8 mouse cellular contexts compared by ENCODE assay signal in genomic region chr2:26901834-26902400, GRCm38 (mm10). TPM values are rescaled to one million over a fixed set of nuclear protein-coding genes. Genes with fewer than 3 reads are reported as not detected.
A peak's percentile ranks its signal among the peaks of the same experiment; 100 is the strongest.
DNase-seq lines count a peak whose midpoint lies in the region; ATAC-seq and TF ChIP-seq lines count a peak whose summit lies in the region.

No protein-coding gene starts in this region.

- no peak for TF ChIP-seq CTCF in testis, adult 2 months (IDR thresholded peaks at IDR 0.05; ENCODE audit: control insufficient read depth, insufficient read depth, insufficient replicate concordance, low read depth, low read length)

- peak overlapping the region; percentile 75 for H3K9ac ChIP-seq in limb, embryonic 14.5 days (ENCODE audit: low read depth, low read length, severe bottlenecking)
- H3K9ac ChIP-seq in stomach, embryonic 16.5 days (ENCODE audit: low read length), result peak overlapping the region; percentile 92

- peak overlapping the region; percentile 73; the same call in 1 of the 2 replicates for H3K27ac ChIP-seq in testis, adult 2 months (ENCODE audit: control insufficient read depth, insufficient read depth, low read depth, low read length)
- H3K27ac ChIP-seq in limb, embryonic 14.5 days (replicated peaks; ENCODE audit: low read depth, low read length), result no peak overlapping the region
- H3K27ac ChIP-seq in stomach, embryonic 16.5 days (ENCODE audit: low read length), result peak overlapping the region; percentile 77; the same call in 1 of the 2 replicates

- peaks cover 72% of the 10 kb centered on the region for H3K36me3 ChIP-seq in erythroblast, embryonic 14.5 days (ENCODE audit: control insufficient read depth)
- peaks cover 3% of the 10 kb centered on the region for H3K36me3 ChIP-seq in testis, adult 2 months (ENCODE audit: control insufficient read depth, insufficient read depth, low read length)
- H3K36me3 ChIP-seq in limb, embryonic 14.5 days (ENCODE audit: control insufficient read depth, insufficient read depth, low read length), result peaks cover 56% of the 10 kb centered on the region
- peaks cover 31% of the 10 kb centered on the region for H3K36me3 ChIP-seq in stomach, embryonic 16.5 days (ENCODE audit: control insufficient read depth, insufficient read depth, low read length)

- no peaks in the 10 kb centered on the region for H3K9me3 ChIP-seq in erythroblast, embryonic 14.5 days (ENCODE audit: control insufficient read depth, low read length)
- no peaks in the 10 kb centered on the region for H3K9me3 ChIP-seq in limb, embryonic 14.5 days (ENCODE audit: control insufficient read depth, low read length)
- no peaks in the 10 kb centered on the region for H3K9me3 ChIP-seq in stomach, embryonic 16.5 days (replicated peaks; ENCODE audit: control insufficient read depth, low read length)

- no peak for DNase-seq in testis, postnatal 14 days (ENCODE audit: low spot score)
- no peak for DNase-seq in limb, embryonic 14.5 days (ENCODE audit: low spot score)
- DNase-seq in cerebellum, postnatal 36 days, result no peak
- DNase-seq in urinary bladder, postnatal 25 days (ENCODE audit: low spot score), result no peak

- H3K4me3 ChIP-seq in erythroblast, embryonic 14.5 days (replicated peaks), result peak overlapping the region; percentile 92
- H3K4me3 ChIP-seq in testis, adult 2 months (ENCODE audit: control insufficient read depth, low read depth, low read length), result peak overlapping the region; percentile 99
- peak overlapping the region; percentile 76 for H3K4me3 ChIP-seq in limb, embryonic 14.5 days (replicated peaks; ENCODE audit: low read length)
- H3K4me3 ChIP-seq in stomach, embryonic 16.5 days (replicated peaks; ENCODE audit: low read length), result peak overlapping the region; percentile 78

- peak overlapping the region; percentile 69 for H3K4me2 ChIP-seq in limb, embryonic 14.5 days (replicated peaks; ENCODE audit: low read depth, low read length, severe bottlenecking)
- H3K4me2 ChIP-seq in stomach, embryonic 16.5 days (ENCODE audit: low read depth, low read length), result peak overlapping the region; percentile 71

- 4% methylated on average over 7 of the region's 7 CpGs for WGBS in limb, embryonic 14.5 days
- WGBS in stomach, embryonic 16.5 days, result 7% methylated on average over 7 of the region's 7 CpGs

- no peak for TF ChIP-seq POLR2A in testis, adult 2 months (IDR thresholded peaks at IDR 0.05; ENCODE audit: control insufficient read depth, low read depth, low read length)
- no peak for TF ChIP-seq POLR2A in limb, embryonic 14.5 days (IDR thresholded peaks at IDR 0.05; ENCODE audit: borderline replicate concordance, extremely low read depth, insufficient read depth, insufficient read length)

- no peaks in the 10 kb centered on the region for H3K27me3 ChIP-seq in erythroblast, embryonic 14.5 days (ENCODE audit: control insufficient read depth)
- no peaks in the 10 kb centered on the region for H3K27me3 ChIP-seq in testis, adult 2 months (ENCODE audit: control insufficient read depth, insufficient read depth, low read length)
- H3K27me3 ChIP-seq in limb, embryonic 14.5 days (ENCODE audit: control insufficient read depth, insufficient read depth, low read length), result no peaks in the 10 kb centered on the region
- no peaks in the 10 kb centered on the region for H3K27me3 ChIP-seq in stomach, embryonic 16.5 days (ENCODE audit: control insufficient read depth, insufficient read depth, low read length)

- peaks cover 47% of the 10 kb centered on the region for H3K4me1 ChIP-seq in erythroblast, embryonic 14.5 days (ENCODE audit: control insufficient read depth)
- peaks cover 4% of the 10 kb centered on the region for H3K4me1 ChIP-seq in testis, adult 2 months (ENCODE audit: control insufficient read depth, insufficient read depth, low read length)
- H3K4me1 ChIP-seq in limb, embryonic 14.5 days (ENCODE audit: control insufficient read depth, insufficient read depth, low read length), result peaks cover 16% of the 10 kb centered on the region
- peaks cover 24% of the 10 kb centered on the region for H3K4me1 ChIP-seq in stomach, embryonic 16.5 days (ENCODE audit: control insufficient read depth, insufficient read depth, low read length)

- ATAC-seq in erythroblast, adult 5-6 weeks (replicated peaks; ENCODE audit: low FRiP score, poor library complexity, severe bottlenecking), result no peak
- no peak for ATAC-seq in limb, embryonic 14.5 days (ENCODE audit: low FRiP score, low read depth)
- ATAC-seq in stomach, embryonic 16.5 days (ENCODE audit: insufficient read depth, low FRiP score), result no peak

RNA-seq across cellular contexts. Expression of gene Surf6, which starts 0.8 kb away (rescaled TPM):
- polyA plus RNA-seq in erythroblast, embryonic 14.5 days (2012), result 0.85 and 0.93 TPM in 2 replicates
- 2.1 and 6.1 TPM in 2 replicates for total RNA-seq in erythroblast, adult 5-6 weeks (2015; ENCODE audit: low replicate concordance)
- total RNA-seq in erythroblast, adult 5-6 weeks (2017; ENCODE audit: low replicate concordance), result 7.4 and 7.6 TPM in 2 replicates
- 4.5 and 5.8 TPM in 2 replicates for polyA plus RNA-seq in testis, adult 2 months (2012; rRNA removed)
- polyA plus RNA-seq in limb, embryonic 14.5 days (2012; rRNA removed), result 19.2 and 23.6 TPM in 2 replicates
- 14.1 and 15.3 TPM in 2 replicates for polyA plus RNA-seq in limb, embryonic 14.5 days (2014; fragmentation: Nextera tagmentation; extraction: Ambion mirVana)
- polyA plus RNA-seq in stomach, embryonic 16.5 days (2015; fragmentation: Nextera tagmentation; extraction: Ambion mirVana), result 24.6 and 25.1 TPM in 2 replicates

RNA-seq across cellular contexts. Expression of gene Med22, which starts 8.6 kb away (rescaled TPM):
- 2.0 and 2.6 TPM in 2 replicates for polyA plus RNA-seq in erythroblast, embryonic 14.5 days (2012)
- 1.3 and 4.4 TPM in 2 replicates for total RNA-seq in erythroblast, adult 5-6 weeks (2015; ENCODE audit: low replicate concordance)
- total RNA-seq in erythroblast, adult 5-6 weeks (2017; ENCODE audit: low replicate concordance), result 6.0 and 10.6 TPM in 2 replicates
- 30.3 and 34.4 TPM in 2 replicates for polyA plus RNA-seq in testis, adult 2 months (2012; rRNA removed)
- 49.0 and 61.2 TPM in 2 replicates for polyA plus RNA-seq in limb, embryonic 14.5 days (2012; rRNA removed)
- 32.7 and 36.2 TPM in 2 replicates for polyA plus RNA-seq in limb, embryonic 14.5 days (2014; fragmentation: Nextera tagmentation; extraction: Ambion mirVana)
- 43.0 and 46.6 TPM in 2 replicates for polyA plus RNA-seq in stomach, embryonic 16.5 days (2015; fragmentation: Nextera tagmentation; extraction: Ambion mirVana)

RNA-seq across cellular contexts. Expression of gene Rpl7a, which starts 8.6 kb away (rescaled TPM):
- 616 and 622 TPM in 2 replicates for polyA plus RNA-seq in erythroblast, embryonic 14.5 days (2012)
- total RNA-seq in erythroblast, adult 5-6 weeks (2015; ENCODE audit: low replicate concordance), result 469 and 488 TPM in 2 replicates
- total RNA-seq in erythroblast, adult 5-6 weeks (2017; ENCODE audit: low replicate concordance), result 357 and 378 TPM in 2 replicates
- 229 and 302 TPM in 2 replicates for polyA plus RNA-seq in testis, adult 2 months (2012; rRNA removed)
- 1,637 and 2,054 TPM in 2 replicates for polyA plus RNA-seq in limb, embryonic 14.5 days (2012; rRNA removed)
- polyA plus RNA-seq in limb, embryonic 14.5 days (2014; fragmentation: Nextera tagmentation; extraction: Ambion mirVana), result 733 and 758 TPM in 2 replicates
- 458 and 551 TPM in 2 replicates for polyA plus RNA-seq in stomach, embryonic 16.5 days (2015; fragmentation: Nextera tagmentation; extraction: Ambion mirVana)

RNA-seq across cellular contexts. Expression of gene Surf2, which starts 14.2 kb away (rescaled TPM):
- 0.29 and 0.31 TPM in 2 replicates for polyA plus RNA-seq in erythroblast, embryonic 14.5 days (2012)
- 14.4 and 16.9 TPM in 2 replicates for total RNA-seq in erythroblast, adult 5-6 weeks (2015; ENCODE audit: low replicate concordance)
- 4.2 and 15.0 TPM in 2 replicates for total RNA-seq in erythroblast, adult 5-6 weeks (2017; ENCODE audit: low replicate concordance)
- 9.0 and 9.9 TPM in 2 replicates for polyA plus RNA-seq in testis, adult 2 months (2012; rRNA removed)
- 41.2 and 41.6 TPM in 2 replicates for polyA plus RNA-seq in limb, embryonic 14.5 days (2012; rRNA removed)
- polyA plus RNA-seq in limb, embryonic 14.5 days (2014; fragmentation: Nextera tagmentation; extraction: Ambion mirVana), result 30.7 and 36.5 TPM in 2 replicates
- polyA plus RNA-seq in stomach, embryonic 16.5 days (2015; fragmentation: Nextera tagmentation; extraction: Ambion mirVana), result 39.9 and 40.7 TPM in 2 replicates

RNA-seq across cellular contexts. Expression of gene Surf1, which starts 14.4 kb away (rescaled TPM):
- 1.7 and 2.3 TPM in 2 replicates for polyA plus RNA-seq in erythroblast, embryonic 14.5 days (2012)
- total RNA-seq in erythroblast, adult 5-6 weeks (2015; ENCODE audit: low replicate concordance), result 9.6 and 34.7 TPM in 2 replicates
- 17.5 and 20.1 TPM in 2 replicates for total RNA-seq in erythroblast, adult 5-6 weeks (2017; ENCODE audit: low replicate concordance)
- polyA plus RNA-seq in testis, adult 2 months (2012; rRNA removed), result 23.2 and 26.3 TPM in 2 replicates
- polyA plus RNA-seq in limb, embryonic 14.5 days (2012; rRNA removed), result 57.9 and 69.1 TPM in 2 replicates
- 51.2 and 59.7 TPM in 2 replicates for polyA plus RNA-seq in limb, embryonic 14.5 days (2014; fragmentation: Nextera tagmentation; extraction: Ambion mirVana)
- polyA plus RNA-seq in stomach, embryonic 16.5 days (2015; fragmentation: Nextera tagmentation; extraction: Ambion mirVana), result 59.9 and 61.8 TPM in 2 replicates
